Mouse (Mus musculus) spleen, embryonic (tissue): ENCODE measurements at regions not wholly inside any gene's neighbourhood (a gene's known extent, or its start where the extent isn't known, plus 50 kb on each side); places are given as distances from the start of the nearest gene placed in this dataset.

Source experiments
- CTCF ChIA-PET: fragments of 350-600 bp; sonication (Branson Sonifier 250); formaldehyde crosslinking; loops from one replicate; lab custom pipeline; 2022; lab: Charles Lee

- CTCF ChIA-PET: no interaction called here
Observed at GRCm38 (mm10) chr1:189092819-189093218, 85.2 kb upstream of the Kctd3 start.

- CTCF ChIA-PET: no interaction called here
Observed at GRCm38 (mm10) chr1:189085245-189085644, 77.6 kb upstream of the Kctd3 start.

- CTCF ChIA-PET: no interaction called here
Observed at GRCm38 (mm10) chr1:189081267-189081666, 73.6 kb upstream of the Kctd3 start.

- CTCF ChIA-PET: no interaction called here
Observed at GRCm38 (mm10) chr1:189080797-189081196, 73.2 kb upstream of the Kctd3 start.

- CTCF ChIA-PET: no interaction called here
Observed at GRCm38 (mm10) chr1:189079451-189080410, 72.1 kb upstream of the Kctd3 start.

GRCm38 (mm10) chr1:189077861-189078260 lies 70.2 kb upstream of the Kctd3 start:
- CTCF ChIA-PET: interaction anchor here (0.7 kb wide), 1 partner anchor 12 kb away, joined by 3 read pairs; no protein-coding TSS in a partner anchor

- CTCF ChIA-PET: no interaction called here
Observed at GRCm38 (mm10) chr1:189076276-189076675, 68.6 kb upstream of the Kctd3 start.

GRCm38 (mm10) chr1:189075671-189076070 lies 68.0 kb upstream of the Kctd3 start:
- CTCF ChIA-PET: no interaction called here

GRCm38 (mm10) chr1:189072516-189072915 lies 64.9 kb upstream of the Kctd3 start:
- CTCF ChIA-PET: no interaction called here

- CTCF ChIA-PET: no interaction called here
Observed at GRCm38 (mm10) chr1:189068204-189068603, 60.6 kb upstream of the Kctd3 start.

- CTCF ChIA-PET: no interaction called here
Observed at GRCm38 (mm10) chr1:189067204-189067960, 59.7 kb upstream of the Kctd3 start.

- CTCF ChIA-PET: no interaction called here
Observed at GRCm38 (mm10) chr1:189066446-189067151, 59.0 kb upstream of the Kctd3 start.

GRCm38 (mm10) chr1:189065152-189065910 lies 57.7 kb upstream of the Kctd3 start:
- CTCF ChIA-PET: interaction anchor here (0.6 kb wide), 1 partner anchor 12 kb away, joined by 3 read pairs; no protein-coding TSS in a partner anchor

GRCm38 (mm10) chr1:189064629-189065028 lies 57.0 kb upstream of the Kctd3 start:
- CTCF ChIA-PET: no interaction called here

- CTCF ChIA-PET: no interaction called here
Observed at GRCm38 (mm10) chr1:189063699-189064098, 56.1 kb upstream of the Kctd3 start.

GRCm38 (mm10) chr1:189063209-189063608 lies 55.6 kb upstream of the Kctd3 start:
- CTCF ChIA-PET: no interaction called here
